Mouse (Mus musculus) layer of hippocampus, adult 2 months (tissue): ENCODE data around the gene Gas1. TPM values are rescaled to one million over a fixed set of nuclear protein-coding genes. Genes with fewer than 3 reads are reported as not detected.

Source experiments
- DNase-seq, 2 experiments: peaks; one replicate each; pipeline ENCODE4 v3.0.0; 2022; ENCODE audit warnings: low spot score in 2 of 2
- H3K27ac ChIP-seq: fragments of 200-600 bp; 2 replicates; pipeline ENCODE4 v1.8.1; 2022
- H3K4me3 ChIP-seq: fragments of 200-600 bp; 2 replicates; pipeline ENCODE4 v1.8.1; 2022; ENCODE audit warnings: mild to moderate bottlenecking
- CTCF ChIP-seq: fragments of 200-600 bp; conservative IDR thresholded peaks from 2 replicates; pipeline ENCODE4 v1.8.1; 2022; ENCODE audit warnings: antibody characterized with exemption, mild to moderate bottlenecking, moderate library complexity
- total RNA-seq, 2 experiments: library from RNA; stranded (reverse); gene quantifications; 2 replicates each; pipeline ENCODE4 v1.2.3; 2021

Gene Gas1
- total RNA-seq, 2 experiments from 2014 or later: 9.1 to 10.5 TPM

GRCm38 (mm10) chr13:60170898-60171715 is 6.1 kb downstream of the Gas1 start:
- H3K27ac ChIP-seq: no peak overlapping the region
- H3K4me3 ChIP-seq: no peak overlapping the region
- no peak for DNase-seq
- no peak for TF ChIP-seq CTCF

DNA sequence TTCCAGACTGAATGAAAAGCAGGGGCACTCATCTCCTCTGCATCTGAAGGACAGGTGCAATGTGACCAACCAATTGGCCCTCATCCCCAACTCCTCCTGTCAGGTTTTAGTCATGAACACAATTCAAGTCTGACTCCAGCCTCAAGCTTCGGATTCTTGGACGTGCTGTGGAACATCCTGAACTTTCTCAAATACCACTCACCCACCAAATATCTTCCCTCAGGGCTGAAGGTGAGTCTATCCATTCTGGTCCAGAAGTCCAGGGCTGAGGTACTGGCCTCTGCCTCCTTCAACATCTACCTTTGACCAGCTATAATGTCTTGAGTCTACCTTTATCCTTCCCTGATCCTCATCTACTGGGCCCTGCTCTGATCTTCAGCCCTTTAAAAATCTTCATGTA is 8.1 kb downstream of the Gas1 start:
- TF ChIP-seq CTCF: no peak
- Histone ChIP-seq H3K27ac (no peak overlapping the region), H3K4me3 (no peak overlapping the region)
- DNase-seq: no peak

- no peak overlapping the region for H3K27ac ChIP-seq
- DNase-seq: no peak
- TF ChIP-seq CTCF: no peak
- no peak overlapping the region for H3K4me3 ChIP-seq
These were observed 20.7 kb downstream of the Gas1 start for GRCm38 (mm10) chr13:60156294-60157126.

DNA sequence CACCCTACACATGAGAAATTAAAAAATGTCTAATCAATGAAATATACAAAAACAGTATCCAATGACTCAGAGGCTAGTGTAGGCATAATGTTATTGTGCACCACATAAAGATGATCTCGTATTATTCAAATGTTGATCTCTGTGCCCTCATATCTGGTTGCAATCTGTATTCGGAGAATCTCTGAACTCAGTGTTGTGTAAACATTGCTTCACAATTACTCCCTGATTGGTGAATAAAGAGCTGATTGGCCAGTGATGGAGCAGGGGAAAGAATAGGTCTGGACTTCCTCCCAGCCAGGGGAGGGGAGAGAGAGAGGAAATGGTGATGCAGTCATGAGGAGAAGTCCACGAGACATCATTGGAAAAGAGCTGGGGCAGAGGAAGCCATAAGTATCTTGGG is 23.0 kb downstream of the Gas1 start:
- DNase-seq: no peak

DNA sequence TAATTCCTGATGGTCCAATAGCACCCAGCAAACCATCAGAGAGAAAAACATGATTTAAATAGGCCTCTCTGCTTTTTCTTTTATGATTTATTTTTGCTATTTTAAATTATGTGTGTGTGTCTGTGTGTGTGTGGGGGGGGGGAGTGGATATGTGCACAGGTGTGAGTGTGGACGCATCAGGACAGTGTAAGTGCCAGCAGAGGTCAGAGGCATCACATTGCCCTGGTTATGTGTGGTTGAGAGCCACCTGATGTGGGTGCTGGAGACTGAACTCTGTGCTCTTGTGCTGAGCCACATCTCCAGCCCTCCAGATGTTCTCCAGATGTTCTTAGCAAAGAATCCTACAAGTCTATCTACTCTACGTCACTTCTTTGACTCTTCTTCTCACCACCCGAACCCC is 28.9 kb downstream of the Gas1 start:
- Histone ChIP-seq H3K4me3 (no peak overlapping the region), H3K27ac (no peak overlapping the region)
- no peak for TF ChIP-seq CTCF
- no peak for DNase-seq

More for the DNA sequence above, 23.0 kb downstream of the Gas1 start:
- Histone ChIP-seq H3K4me3 (no peak overlapping the region), H3K27ac (no peak overlapping the region)
- no peak for TF ChIP-seq CTCF

- no peak for DNase-seq
- H3K4me3 ChIP-seq: no peak overlapping the region
- H3K27ac ChIP-seq: no peak overlapping the region
- no peak for TF ChIP-seq CTCF
These were observed 29.3 kb downstream of the Gas1 start for GRCm38 (mm10) chr13:60147857-60148181.

- 0 out of 2 replicates have a peak overlapping the region, but pooled peaks have one; percentile 8 for H3K27ac ChIP-seq
- TF ChIP-seq CTCF: no peak
- no peak for DNase-seq
- peak overlapping the region; percentile 52 for H3K4me3 ChIP-seq
These were observed 29.9 kb downstream of the Gas1 start for GRCm38 (mm10) chr13:60146994-60147856.

GRCm38 (mm10) chr13:60146231-60146630 is 30.9 kb downstream of the Gas1 start:
- Histone ChIP-seq H3K27ac (no peak overlapping the region), H3K4me3 (no peak overlapping the region)
- no peak for DNase-seq
- no peak for TF ChIP-seq CTCF

DNA sequence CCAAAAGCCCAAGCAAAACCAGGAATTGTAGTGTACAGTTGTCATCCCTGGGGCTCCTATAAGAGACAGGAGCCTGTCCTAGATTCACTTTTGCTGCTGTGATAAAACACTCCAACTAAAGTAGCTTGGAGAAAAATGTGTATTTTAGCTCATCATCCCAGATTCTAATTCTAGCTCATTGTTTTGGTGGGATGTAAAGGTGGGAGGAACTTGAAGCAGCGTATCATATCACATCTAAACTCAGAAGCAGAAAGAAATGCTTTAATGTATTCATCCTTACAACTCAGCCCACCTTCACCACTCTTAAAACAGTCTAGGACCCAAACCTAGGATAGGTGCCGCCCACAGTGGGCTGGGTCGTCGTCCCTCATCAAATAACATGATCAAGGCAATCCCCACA is 40.2 kb downstream of the Gas1 start:
- H3K4me3 ChIP-seq: no peak overlapping the region
- DNase-seq: no peak
- no peak overlapping the region for H3K27ac ChIP-seq
- no peak for TF ChIP-seq CTCF

DNA sequence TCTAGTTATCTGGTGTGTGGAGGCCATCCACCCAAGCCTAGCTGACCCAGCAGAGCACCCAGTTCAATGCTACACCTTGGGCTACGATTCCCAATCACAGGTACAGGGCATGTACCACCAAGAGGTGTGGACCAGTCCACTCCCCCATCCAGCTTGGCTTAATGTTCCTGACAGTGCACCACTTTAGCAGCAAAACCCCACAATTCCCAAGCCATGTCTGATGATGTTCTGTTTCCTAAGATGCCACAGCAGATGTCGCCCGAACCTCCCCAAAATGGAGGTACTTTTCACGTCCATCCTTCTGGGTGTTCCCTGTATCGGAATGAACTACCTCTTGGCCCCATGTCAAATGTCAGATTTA is 42.7 kb downstream of the Gas1 start:
- no peak for TF ChIP-seq CTCF
- no peak for DNase-seq
- no peak overlapping the region for H3K4me3 ChIP-seq
- no peak overlapping the region for H3K27ac ChIP-seq

- H3K4me3 ChIP-seq: no peak overlapping the region
- H3K27ac ChIP-seq: no peak overlapping the region
- no peak for TF ChIP-seq CTCF
- DNase-seq: no peak
These were observed 43.3 kb downstream of the Gas1 start for GRCm38 (mm10) chr13:60133716-60134438.

- no peak for TF ChIP-seq CTCF
- Histone ChIP-seq H3K4me3 (no peak overlapping the region), H3K27ac (no peak overlapping the region)
- DNase-seq: no peak
These were observed 45.4 kb downstream of the Gas1 start for GRCm38 (mm10) chr13:60131771-60132170.
